Mouse (Mus musculus): Measurements from ENCODE around the gene Gm3327. TPM values are rescaled to one million over a fixed set of nuclear protein-coding genes. Genes with fewer than 3 reads are reported as not detected.

Gene Gm3327
- polyA plus RNA-seq, 1 experiment from 2014 or later: not detected

Other genes with a start within 250 kb of the Gm3327 start
- not detected in 2 replicates for gene Ear1, start 248.3 kb upstream of the Gm3327 start, polyA plus RNA-seq (2014; fragmentation: Nextera tagmentation; extraction: Ambion mirVana)
- not detected in 2 replicates for gene Ear10, start 200.3 kb upstream of the Gm3327 start, polyA plus RNA-seq (2014; fragmentation: Nextera tagmentation; extraction: Ambion mirVana)
- 6.0 and 6.2 TPM in 2 replicates for gene Gm8113, start 198.5 kb upstream of the Gm3327 start, polyA plus RNA-seq (2014; fragmentation: Nextera tagmentation; extraction: Ambion mirVana)
- gene Ang5, start 166.8 kb upstream of the Gm3327 start, polyA plus RNA-seq (2014; fragmentation: Nextera tagmentation; extraction: Ambion mirVana): not detected in 2 replicates
- not detected in 2 replicates for gene Ang6, start 121.6 kb upstream of the Gm3327 start, polyA plus RNA-seq (2014; fragmentation: Nextera tagmentation; extraction: Ambion mirVana)
- not detected in 2 replicates for gene Ear2, start 21.2 kb upstream of the Gm3327 start, polyA plus RNA-seq (2014; fragmentation: Nextera tagmentation; extraction: Ambion mirVana)
- gene Gm8212, start 73.8 kb downstream of the Gm3327 start, polyA plus RNA-seq (2014; fragmentation: Nextera tagmentation; extraction: Ambion mirVana): not detected in 2 replicates
- gene 4930503E14Rik, start 89.4 kb downstream of the Gm3327 start, polyA plus RNA-seq (2014; fragmentation: Nextera tagmentation; extraction: Ambion mirVana): not detected in 2 replicates
- gene Gm8220, start 161.7 kb downstream of the Gm3327 start, polyA plus RNA-seq (2014; fragmentation: Nextera tagmentation; extraction: Ambion mirVana): not detected in 2 replicates
- gene Gm5930, start 214.7 kb downstream of the Gm3327 start, polyA plus RNA-seq (2014; fragmentation: Nextera tagmentation; extraction: Ambion mirVana): not detected in 2 replicates
- not detected in 2 replicates for gene Gm8229, start 241.5 kb downstream of the Gm3327 start, polyA plus RNA-seq (2014; fragmentation: Nextera tagmentation; extraction: Ambion mirVana)

Data from forebrain, embryonic 14.5 days (tissue).